Mouse (Mus musculus) lung, adult 2 months (tissue): Measurements from ENCODE around the gene Dnah7b.
"Not testable (repeated sequence)": the region's sequence is repeated elsewhere in the genome, so short reads cannot be mapped to it uniquely, and the experiment has no call there.

ENCODE experiments used
- CTCF ChIP-seq: fragments of 200-500 bp; IDR thresholded peaks from 2 replicates; pipeline ENCODE4 v1.5.1; 2011; ENCODE audit warnings: mild to moderate bottlenecking, low read length, control low read depth; ENCODE audit not compliant: insufficient read depth
- POLR2A ChIP-seq: fragments of 200-500 bp; IDR thresholded peaks from 2 replicates; pipeline ENCODE4 v1.6.1; 2011; ENCODE audit warnings: low read depth, mild to moderate bottlenecking, control low read depth, low read length, borderline replicate concordance; ENCODE audit errors: extremely low read depth

- TF ChIP-seq POLR2A, CTCF: not testable (repeated sequence)
These were observed 212.9 kb downstream of the Dnah7b start for GRCm38 (mm10) chr1:46278911-46279565.
